Mouse (Mus musculus) heart, embryonic 12.5 days (tissue): Measurements from ENCODE around the gene Nav1. TPM values are rescaled to one million over a fixed set of nuclear protein-coding genes. Genes with fewer than 3 reads are reported as not detected.
A peak's percentile ranks its signal among the peaks of the same experiment; 100 is the strongest.

Experiments used
- ATAC-seq: fragments of 200-750 bp; cut with Nextera tagmentation; 2 replicates; pipeline ENCODE4 v1.8.0; 2017; ENCODE audit warnings: moderate TSS enrichment, moderate library complexity; ENCODE audit not compliant: insufficient number of reproducible peaks, low FRiP score
- H3K27ac ChIP-seq: fragments of 300-500 bp; sonication (generic); 2 replicates; pipeline ENCODE4 v1.5.1; 2016; ENCODE audit warnings: mild to moderate bottlenecking, moderate library complexity; ENCODE audit not compliant: poor library complexity, severe bottlenecking
- H3K27me3 ChIP-seq: fragments of 300-500 bp; sonication (generic); replicated peaks from 2 replicates; pipeline ENCODE4 v1.6.1; 2016; ENCODE audit warnings: mild to moderate bottlenecking, moderate library complexity
- H3K36me3 ChIP-seq: fragments of 300-500 bp; sonication (generic); 2 replicates; pipeline ENCODE4 v1.6.1; 2016; ENCODE audit warnings: mild to moderate bottlenecking, moderate library complexity
- H3K4me1 ChIP-seq: fragments of 300-500 bp; sonication (generic); replicated peaks from 2 replicates; pipeline ENCODE4 v1.6.1; 2016; ENCODE audit warnings: mild to moderate bottlenecking
- H3K4me2 ChIP-seq: fragments of 300-500 bp; sonication (generic); 2 replicates; pipeline ENCODE4 v1.6.1; 2016; ENCODE audit warnings: mild to moderate bottlenecking, moderate library complexity
- H3K4me3 ChIP-seq: fragments of 300-500 bp; sonication (generic); 2 replicates; pipeline ENCODE4 v1.5.1; 2016; ENCODE audit warnings: mild to moderate bottlenecking
- H3K9ac ChIP-seq: fragments of 300-500 bp; sonication (generic); 2 replicates; pipeline ENCODE4 v1.6.1; 2016; ENCODE audit warnings: mild to moderate bottlenecking, moderate library complexity
- H3K9me3 ChIP-seq: fragments of 300-500 bp; sonication (generic); replicated peaks from 2 replicates; pipeline ENCODE4 v1.6.1; 2016; ENCODE audit warnings: mild to moderate bottlenecking, moderate library complexity
- WGBS: fragments of 180-500 bp; shearing (Covaris S2); methylation state at CpG from one replicate; pipeline ENCODE4 v1.1.7; 2016; 5-methylcytosine and 5-hydroxymethylcytosine counted together
- polyA plus RNA-seq: library from polyadenylated mRNA; unstranded; fragments of >200 nt; fragmentation: Nextera tagmentation; extraction: Ambion mirVana; gene quantifications from 2 replicates; pipeline ENCODE4 v1.2.1, GENCODE M21; 2016

Nav1 gene
- polyA plus RNA-seq, 1 experiment from 2014 or later = 38.9 TPM

- H3K27me3 ChIP-seq = no peaks in the 10 kb centered on the region
Observed at GRCm38 (mm10) chr1:135562982-135563650, 44.0 kb downstream of the Nav1 start.

GRCm38 (mm10) chr1:135562115-135562514 is 45.0 kb downstream of the Nav1 start:
- Histone ChIP-seq H3K4me2 (no peak overlapping the region), H3K4me1 (peaks cover 61% of the 10 kb centered on the region), H3K4me3 (no peak overlapping the region), H3K9ac (no peak overlapping the region), H3K9me3 (no peaks in the 10 kb centered on the region), H3K27me3 (no peaks in the 10 kb centered on the region), H3K27ac (no peak overlapping the region), H3K36me3 (peaks cover 4% of the 10 kb centered on the region)
- no peak for ATAC-seq
- WGBS = 23% methylated on average over 4 of the region's 4 CpGs

More at GRCm38 (mm10) chr1:135562982-135563650, 44.0 kb downstream of the Nav1 start:
- Histone ChIP-seq H3K36me3 (peaks cover 8% of the 10 kb centered on the region), H3K9me3 (no peaks in the 10 kb centered on the region), H3K4me1 (peaks cover 59% of the 10 kb centered on the region), H3K27ac (no peak overlapping the region), H3K9ac (no peak overlapping the region), H3K4me3 (no peak overlapping the region), H3K4me2 (no peak overlapping the region)
- no peak for ATAC-seq
- WGBS = 61% methylated on average over 8 of the region's 8 CpGs

- Histone ChIP-seq H3K4me1 (peaks cover 61% of the 10 kb centered on the region), H3K4me3 (no peak overlapping the region), H3K9me3 (no peaks in the 10 kb centered on the region), H3K27me3 (no peaks in the 10 kb centered on the region), H3K4me2 (no peak overlapping the region), H3K36me3 (peaks cover 4% of the 10 kb centered on the region), H3K27ac (no peak overlapping the region), H3K9ac (no peak overlapping the region)
- no peak for ATAC-seq
- WGBS = 25% methylated on average over 6 of the region's 6 CpGs
Observed at GRCm38 (mm10) chr1:135561282-135561681, 45.8 kb downstream of the Nav1 start.

GRCm38 (mm10) chr1:135557976-135558375 is 49.1 kb downstream of the Nav1 start:
- H3K4me2 ChIP-seq = no peak overlapping the region
- peaks cover 61% of the 10 kb centered on the region for H3K4me1 ChIP-seq
- no peak for ATAC-seq
- H3K4me3 ChIP-seq = no peak overlapping the region
- H3K27ac ChIP-seq = no peak overlapping the region
- H3K9me3 ChIP-seq = no peaks in the 10 kb centered on the region
- no peak overlapping the region for H3K9ac ChIP-seq
- WGBS = 51% methylated on average over 6 of the region's 6 CpGs
- no peaks in the 10 kb centered on the region for H3K36me3 ChIP-seq
- H3K27me3 ChIP-seq = no peaks in the 10 kb centered on the region

- H3K36me3 ChIP-seq = no peaks in the 10 kb centered on the region
- H3K4me3 ChIP-seq = no peak overlapping the region
- H3K9ac ChIP-seq = no peak overlapping the region
- ATAC-seq = no peak
- no peaks in the 10 kb centered on the region for H3K9me3 ChIP-seq
- peaks cover 44% of the 10 kb centered on the region for H3K4me1 ChIP-seq
- H3K4me2 ChIP-seq = no peak overlapping the region
- H3K27ac ChIP-seq = no peak overlapping the region
- 81% methylated on average over 8 of the region's 8 CpGs for WGBS
- no peaks in the 10 kb centered on the region for H3K27me3 ChIP-seq
Observed at GRCm38 (mm10) chr1:135555885-135556284, 51.2 kb downstream of the Nav1 start.

- Histone ChIP-seq H3K4me1 (peaks cover 47% of the 10 kb centered on the region), H3K36me3 (no peaks in the 10 kb centered on the region), H3K27me3 (no peaks in the 10 kb centered on the region), H3K27ac (0 out of 2 replicates have a peak overlapping the region, but pooled peaks have one; percentile 1), H3K4me2 (no peak overlapping the region; the same call in 1 of the 2 replicates), H3K9ac (no peak overlapping the region), H3K4me3 (no peak overlapping the region), H3K9me3 (no peaks in the 10 kb centered on the region)
- WGBS = 20% methylated on average over 17 of the region's 17 CpGs
- no peak for ATAC-seq
Observed at GRCm38 (mm10) chr1:135554632-135555260, 52.3 kb downstream of the Nav1 start.

- 67% methylated on average over 4 of the region's 4 CpGs for WGBS
- no peak overlapping the region for H3K4me2 ChIP-seq
- H3K4me3 ChIP-seq = no peak overlapping the region
- H3K9me3 ChIP-seq = no peaks in the 10 kb centered on the region
- no peak for ATAC-seq
- H3K36me3 ChIP-seq = no peaks in the 10 kb centered on the region
- H3K27ac ChIP-seq = no peak overlapping the region
- H3K4me1 ChIP-seq = peaks cover 58% of the 10 kb centered on the region
- no peaks in the 10 kb centered on the region for H3K27me3 ChIP-seq
- no peak overlapping the region for H3K9ac ChIP-seq
Observed at GRCm38 (mm10) chr1:135553615-135554014, 53.5 kb downstream of the Nav1 start.

GRCm38 (mm10) chr1:135553154-135553553 is 53.9 kb downstream of the Nav1 start:
- ATAC-seq = no peak
- no peak overlapping the region for H3K4me2 ChIP-seq
- peaks cover 59% of the 10 kb centered on the region for H3K4me1 ChIP-seq
- no peaks in the 10 kb centered on the region for H3K9me3 ChIP-seq
- 65% methylated on average over 4 of the region's 4 CpGs for WGBS
- no peak overlapping the region for H3K4me3 ChIP-seq
- no peaks in the 10 kb centered on the region for H3K36me3 ChIP-seq
- no peaks in the 10 kb centered on the region for H3K27me3 ChIP-seq
- H3K27ac ChIP-seq = no peak overlapping the region
- H3K9ac ChIP-seq = no peak overlapping the region

- H3K27me3 ChIP-seq = no peaks in the 10 kb centered on the region
- no peak overlapping the region for H3K9ac ChIP-seq
- no peaks in the 10 kb centered on the region for H3K9me3 ChIP-seq
- 75% methylated on average over 3 of the region's 3 CpGs for whole genome bisulfite sequencing
- no peak for ATAC-seq
- peaks cover 56% of the 10 kb centered on the region for H3K4me1 ChIP-seq
- H3K4me2 ChIP-seq = no peak overlapping the region
- no peak overlapping the region for H3K27ac ChIP-seq
- no peak overlapping the region for H3K4me3 ChIP-seq
- H3K36me3 ChIP-seq = no peaks in the 10 kb centered on the region
Observed at GRCm38 (mm10) chr1:135550886-135551285, 56.2 kb downstream of the Nav1 start.

GRCm38 (mm10) chr1:135548750-135549149 is 58.3 kb downstream of the Nav1 start:
- H3K4me2 ChIP-seq = no peak overlapping the region
- no peak overlapping the region for H3K4me3 ChIP-seq
- no peaks in the 10 kb centered on the region for H3K36me3 ChIP-seq
- H3K9me3 ChIP-seq = no peaks in the 10 kb centered on the region
- peaks cover 50% of the 10 kb centered on the region for H3K4me1 ChIP-seq
- no peaks in the 10 kb centered on the region for H3K27me3 ChIP-seq
- H3K27ac ChIP-seq = 0 out of 2 replicates have a peak overlapping the region, but pooled peaks have one; percentile 20
- 47% methylated on average over 9 of the region's 9 CpGs for WGBS
- no peak for ATAC-seq
- H3K9ac ChIP-seq = no peak overlapping the region

- WGBS = 56% methylated on average over 5 of the region's 5 CpGs
- no peak overlapping the region for H3K27ac ChIP-seq
- no peaks in the 10 kb centered on the region for H3K9me3 ChIP-seq
- no peak overlapping the region for H3K9ac ChIP-seq
- no peaks in the 10 kb centered on the region for H3K36me3 ChIP-seq
- no peak overlapping the region for H3K4me2 ChIP-seq
- no peak overlapping the region for H3K4me3 ChIP-seq
- no peaks in the 10 kb centered on the region for H3K27me3 ChIP-seq
- no peak for ATAC-seq
- H3K4me1 ChIP-seq = peaks cover 62% of the 10 kb centered on the region
Observed at GRCm38 (mm10) chr1:135546099-135546498, 61.0 kb downstream of the Nav1 start.
